Mouse (Mus musculus): ENCODE measurements at regions not wholly inside any gene's neighbourhood (a gene's known extent, or its start where the extent isn't known, plus 50 kb on each side); places are given as distances from the start of the nearest gene placed in this dataset.

- WGBS = 73% methylated on average over 5 of the region's 5 CpGs
- Histone ChIP-seq H3K4me1 (ENCODE audit: control insufficient read depth, insufficient read depth, low read length) (no peaks in the 10 kb centered on the region; the same call in 1 of the 2 replicates), H3K79me2 (ENCODE audit: control insufficient read depth, insufficient read depth, low read length) (no peaks in the 10 kb centered on the region), H3K36me3 (ENCODE audit: control insufficient read depth, insufficient read depth, low read length) (no peaks in the 10 kb centered on the region), H3K4me3 (ENCODE audit: insufficient read depth, low read depth, low read length) (no peak overlapping the region), H3K27me3 (ENCODE audit: control insufficient read depth, insufficient read depth, low read length) (no peaks in the 10 kb centered on the region; the same call in 1 of the 2 replicates), H3K27ac (replicated peaks; ENCODE audit: insufficient read depth, low read depth, low read length) (no peak overlapping the region), H3K9ac (ENCODE audit: low read depth, low read length) (no peak overlapping the region)
- DNase-seq (ENCODE audit: extremely low read depth, low read depth, low spot score) = no peak
- TF ChIP-seq CTCF (IDR thresholded peaks at IDR 0.05; ENCODE audit: low read depth, low read length) = no peak
- TF ChIP-seq POLR2A (IDR thresholded peaks at IDR 0.05; ENCODE audit: extremely low read depth, insufficient read depth, low read length) = no peak
These were observed 159.6 kb downstream of the Icos start for GRCm38 (mm10) chr1:61137210-61137885.

- no peaks in the 10 kb centered on the region for H3K36me3 ChIP-seq (ENCODE audit: control insufficient read depth, insufficient read depth, low read length)
- WGBS = 74% methylated on average over 11 of the region's 11 CpGs
- H3K4me1 ChIP-seq (ENCODE audit: control insufficient read depth, insufficient read depth, low read length) = no peaks in the 10 kb centered on the region; the same call in 1 of the 2 replicates
- no peak overlapping the region for H3K4me3 ChIP-seq (ENCODE audit: insufficient read depth, low read depth, low read length)
- no peak overlapping the region for H3K27ac ChIP-seq (replicated peaks; ENCODE audit: insufficient read depth, low read depth, low read length)
- no peaks in the 10 kb centered on the region; the same call in 1 of the 2 replicates for H3K27me3 ChIP-seq (ENCODE audit: control insufficient read depth, insufficient read depth, low read length)
- DNase-seq (ENCODE audit: extremely low read depth, low read depth, low spot score) = no peak
- no peaks in the 10 kb centered on the region for H3K79me2 ChIP-seq (ENCODE audit: control insufficient read depth, insufficient read depth, low read length)
- H3K9ac ChIP-seq (ENCODE audit: low read depth, low read length) = no peak overlapping the region
- TF ChIP-seq CTCF (IDR thresholded peaks at IDR 0.05; ENCODE audit: low read depth, low read length) = no peak
- no peak for TF ChIP-seq POLR2A (IDR thresholded peaks at IDR 0.05; ENCODE audit: extremely low read depth, insufficient read depth, low read length)
These were observed 160.2 kb downstream of the Icos start for GRCm38 (mm10) chr1:61137954-61138353.

- Histone ChIP-seq H3K4me3 (ENCODE audit: insufficient read depth, low read depth, low read length) (no peak overlapping the region), H3K27ac (replicated peaks; ENCODE audit: insufficient read depth, low read depth, low read length) (no peak overlapping the region), H3K4me1 (ENCODE audit: control insufficient read depth, insufficient read depth, low read length) (peaks cover 8% of the 10 kb centered on the region), H3K79me2 (ENCODE audit: control insufficient read depth, insufficient read depth, low read length) (no peaks in the 10 kb centered on the region), H3K36me3 (ENCODE audit: control insufficient read depth, insufficient read depth, low read length) (no peaks in the 10 kb centered on the region), H3K9ac (ENCODE audit: low read depth, low read length) (no peak overlapping the region), H3K27me3 (ENCODE audit: control insufficient read depth, insufficient read depth, low read length) (peaks cover 3% of the 10 kb centered on the region; the same call in 1 of the 2 replicates)
- DNase-seq (ENCODE audit: extremely low read depth, low read depth, low spot score) = no peak
- TF ChIP-seq CTCF (IDR thresholded peaks at IDR 0.05; ENCODE audit: low read depth, low read length) = peak; percentile 50
- no peak for TF ChIP-seq POLR2A (IDR thresholded peaks at IDR 0.05; ENCODE audit: extremely low read depth, insufficient read depth, low read length)
- 34% methylated on average over 15 of the region's 15 CpGs for WGBS
These were observed 161.7 kb downstream of the Icos start for GRCm38 (mm10) chr1:61139291-61139983.

- WGBS = 70% methylated on average over 10 of the region's 10 CpGs
- Histone ChIP-seq H3K9ac (ENCODE audit: low read depth, low read length) (no peak overlapping the region), H3K79me2 (ENCODE audit: control insufficient read depth, insufficient read depth, low read length) (no peaks in the 10 kb centered on the region), H3K4me3 (ENCODE audit: insufficient read depth, low read depth, low read length) (no peak overlapping the region), H3K27me3 (ENCODE audit: control insufficient read depth, insufficient read depth, low read length) (peaks cover 6% of the 10 kb centered on the region; the same call in 1 of the 2 replicates), H3K4me1 (ENCODE audit: control insufficient read depth, insufficient read depth, low read length) (peaks cover 8% of the 10 kb centered on the region), H3K27ac (replicated peaks; ENCODE audit: insufficient read depth, low read depth, low read length) (no peak overlapping the region), H3K36me3 (ENCODE audit: control insufficient read depth, insufficient read depth, low read length) (no peaks in the 10 kb centered on the region)
- DNase-seq (ENCODE audit: extremely low read depth, low read depth, low spot score) = no peak
- TF ChIP-seq CTCF (IDR thresholded peaks at IDR 0.05; ENCODE audit: low read depth, low read length) (no peak), POLR2A (IDR thresholded peaks at IDR 0.05; ENCODE audit: extremely low read depth, insufficient read depth, low read length) (no peak)
These were observed 162.4 kb downstream of the Icos start for GRCm38 (mm10) chr1:61139984-61140648.

GRCm38 (mm10) chr1:61140870-61141591, 163.3 kb downstream of the Icos start:
- DNase-seq (ENCODE audit: extremely low read depth, low read depth, low spot score) = no peak
- 67% methylated on average over 9 of the region's 9 CpGs for WGBS
- Histone ChIP-seq H3K27ac (replicated peaks; ENCODE audit: insufficient read depth, low read depth, low read length) (no peak overlapping the region), H3K79me2 (ENCODE audit: control insufficient read depth, insufficient read depth, low read length) (no peaks in the 10 kb centered on the region), H3K36me3 (ENCODE audit: control insufficient read depth, insufficient read depth, low read length) (no peaks in the 10 kb centered on the region), H3K9ac (ENCODE audit: low read depth, low read length) (no peak overlapping the region), H3K4me3 (ENCODE audit: insufficient read depth, low read depth, low read length) (no peak overlapping the region), H3K4me1 (ENCODE audit: control insufficient read depth, insufficient read depth, low read length) (peaks cover 8% of the 10 kb centered on the region), H3K27me3 (ENCODE audit: control insufficient read depth, insufficient read depth, low read length) (peaks cover 6% of the 10 kb centered on the region; the same call in 1 of the 2 replicates)
- TF ChIP-seq POLR2A (IDR thresholded peaks at IDR 0.05; ENCODE audit: extremely low read depth, insufficient read depth, low read length) (no peak), CTCF (IDR thresholded peaks at IDR 0.05; ENCODE audit: low read depth, low read length) (no peak)

Data from liver, adult 2 months (tissue).